Mouse (Mus musculus) hindbrain, postnatal 0 days (tissue): ENCODE measurements around the gene Gm11099. TPM values are rescaled to one million over a fixed set of nuclear protein-coding genes. Genes with fewer than 3 reads are reported as not detected.
A peak's percentile ranks its signal among the peaks of the same experiment; 100 is the strongest.

Experiments
- ATAC-seq: fragments of 200-750 bp; cut with Nextera tagmentation; 2 replicates; pipeline ENCODE4 v1.8.0; 2017; ENCODE audit warnings: mild to moderate bottlenecking, moderate TSS enrichment, moderate library complexity
- DNase-seq: peaks from one replicate; pipeline ENCODE4 v3.0.0-alpha.2; 2015; ENCODE audit warnings: low spot score
- H3K27ac ChIP-seq: fragments of 300-500 bp; sonication (generic); 2 replicates; pipeline ENCODE4 v1.5.1; 2014; ENCODE audit warnings: mild to moderate bottlenecking
- H3K27me3 ChIP-seq: fragments of 300-500 bp; sonication (generic); 2 replicates; pipeline ENCODE4 v1.6.1; 2014; ENCODE audit warnings: low read length, mixed read lengths; ENCODE audit not compliant: insufficient read depth
- H3K36me3 ChIP-seq: fragments of 300-500 bp; sonication (generic); 2 replicates; pipeline ENCODE4 v1.6.1; 2014; ENCODE audit warnings: low read length, mixed read lengths; ENCODE audit not compliant: insufficient read depth
- H3K4me1 ChIP-seq: fragments of 300-500 bp; sonication (generic); 2 replicates; pipeline ENCODE4 v1.6.1; 2014; ENCODE audit warnings: antibody characterized with exemption, low read length, mixed read lengths; ENCODE audit not compliant: insufficient read depth
- H3K4me2 ChIP-seq: fragments of 300-500 bp; sonication (generic); 2 replicates; pipeline ENCODE4 v1.6.1; 2014; ENCODE audit warnings: low read depth, mild to moderate bottlenecking, low read length, moderate library complexity, mixed read lengths
- H3K4me3 ChIP-seq: fragments of 300-500 bp; sonication (generic); 2 replicates; pipeline ENCODE4 v1.5.1; 2014; ENCODE audit warnings: low read length
- H3K9ac ChIP-seq: fragments of 300-500 bp; sonication (generic); replicated peaks from 2 replicates; pipeline ENCODE4 v1.6.1; 2014; ENCODE audit warnings: mild to moderate bottlenecking, low read length, moderate library complexity, mixed read lengths
- H3K9me3 ChIP-seq: fragments of 300-500 bp; sonication (generic); 2 replicates; pipeline ENCODE4 v1.6.1; 2016; ENCODE audit warnings: low read length, mixed read lengths
- CTCF ChIP-seq: IDR thresholded peaks from 2 replicates; pipeline ENCODE4 v1.5.1; 2016; ENCODE audit warnings: antibody characterized with exemption, control low read depth, low read depth
- WGBS: fragments of 180-500 bp; shearing (Covaris S2); extraction: QIAGEN DNeasy Blood & Tissue Kit; methylation state at CpG from one replicate; pipeline ENCODE4 v1.1.7; 2014; 5-methylcytosine and 5-hydroxymethylcytosine counted together
- polyA plus RNA-seq: library from polyadenylated mRNA; unstranded; fragments of >200 nt; fragmentation: Nextera tagmentation; extraction: Ambion mirVana; gene quantifications from 2 replicates; pipeline ENCODE4 v1.2.1, GENCODE M21; 2015
- total RNA-seq: library from RNA; depleted of rRNA; stranded (reverse); fragments of >200 nt; gene quantifications from 2 replicates; pipeline ENCODE4 v1.2.3, GENCODE M21; 2014

The Gm11099 gene
- total and polyA plus RNA-seq, 2 experiments from 2014 or later = not detected

GRCm38 (mm10) chr2:58842443-58842842, 16.8 kb upstream of the Gm11099 start:
- WGBS = 90% methylated on average over 4 of the region's 4 CpGs
- H3K27me3 ChIP-seq = no peaks in the 10 kb centered on the region
- TF ChIP-seq CTCF = no peak
- no peaks in the 10 kb centered on the region for H3K4me1 ChIP-seq
- H3K4me3 ChIP-seq = no peak overlapping the region
- H3K9ac ChIP-seq = no peak overlapping the region
- DNase-seq (no peak), ATAC-seq (no peak)
- no peak overlapping the region for H3K4me2 ChIP-seq
- H3K9me3 ChIP-seq = 0 out of 2 replicates have a peak, but pooled peaks cover 2% of the 10 kb centered on the region
- H3K36me3 ChIP-seq = no peaks in the 10 kb centered on the region
- H3K27ac ChIP-seq = no peak overlapping the region

- 40% methylated on average over 10 of the region's 10 CpGs for WGBS
- H3K36me3 ChIP-seq = no peaks in the 10 kb centered on the region
- no peak overlapping the region for H3K9ac ChIP-seq
- H3K4me1 ChIP-seq = no peaks in the 10 kb centered on the region
- H3K27me3 ChIP-seq = no peaks in the 10 kb centered on the region
- H3K27ac ChIP-seq = no peak overlapping the region
- no peak overlapping the region for H3K4me3 ChIP-seq
- DNase-seq (no peak), ATAC-seq (no peak)
- TF ChIP-seq CTCF = no peak
- H3K4me2 ChIP-seq = no peak overlapping the region
- H3K9me3 ChIP-seq = 0 out of 2 replicates have a peak, but pooled peaks cover 2% of the 10 kb centered on the region
These were observed 14.7 kb upstream of the Gm11099 start for GRCm38 (mm10) chr2:58844499-58844898.

- ATAC-seq (no peak), DNase-seq (no peak)
- no peak overlapping the region for H3K27ac ChIP-seq
- H3K4me1 ChIP-seq = no peaks in the 10 kb centered on the region
- H3K36me3 ChIP-seq = no peaks in the 10 kb centered on the region
- no peak for TF ChIP-seq CTCF
- no peak overlapping the region for H3K4me2 ChIP-seq
- H3K27me3 ChIP-seq = no peaks in the 10 kb centered on the region
- WGBS = 34% methylated on average over 3 of the region's 3 CpGs
- H3K4me3 ChIP-seq = no peak overlapping the region
- H3K9ac ChIP-seq = no peak overlapping the region
- no peaks in the 10 kb centered on the region for H3K9me3 ChIP-seq
These were observed 20.6 kb downstream of the Gm11099 start for GRCm38 (mm10) chr2:58879876-58880275.

- Histone ChIP-seq H3K27me3 (no peaks in the 10 kb centered on the region), H3K9ac (no peak overlapping the region), H3K4me2 (no peak overlapping the region), H3K4me3 (no peak overlapping the region), H3K36me3 (no peaks in the 10 kb centered on the region), H3K4me1 (no peaks in the 10 kb centered on the region), H3K27ac (no peak overlapping the region), H3K9me3 (no peaks in the 10 kb centered on the region)
- no peak for DNase-seq
- TF ChIP-seq CTCF = no peak
- 71% methylated on average over 4 of the region's 4 CpGs for WGBS
- no peak for ATAC-seq
These were observed 45.8 kb downstream of the Gm11099 start for GRCm38 (mm10) chr2:58905057-58905456.

- H3K27me3 ChIP-seq = no peaks in the 10 kb centered on the region
- no peak overlapping the region for H3K4me3 ChIP-seq
- no peaks in the 10 kb centered on the region for H3K36me3 ChIP-seq
- DNase-seq (no peak), ATAC-seq (peak; percentile 45; the same call in 1 of the 2 replicates)
- WGBS = 21% methylated on average over 14 of the region's 14 CpGs
- no peak overlapping the region for H3K27ac ChIP-seq
- no peak overlapping the region for H3K9ac ChIP-seq
- H3K4me1 ChIP-seq = no peaks in the 10 kb centered on the region
- no peaks in the 10 kb centered on the region for H3K9me3 ChIP-seq
- peak overlapping the region; percentile 30; the same call in 1 of the 2 replicates for H3K4me2 ChIP-seq
- no peak for TF ChIP-seq CTCF
These were observed 47.7 kb downstream of the Gm11099 start for GRCm38 (mm10) chr2:58906814-58907516.

GRCm38 (mm10) chr2:58912339-58912738, 53.1 kb downstream of the Gm11099 start:
- ATAC-seq (no peak), DNase-seq (no peak)
- Histone ChIP-seq H3K9ac (no peak overlapping the region), H3K4me3 (no peak overlapping the region), H3K4me2 (no peak overlapping the region), H3K4me1 (no peaks in the 10 kb centered on the region), H3K36me3 (no peaks in the 10 kb centered on the region), H3K9me3 (no peaks in the 10 kb centered on the region), H3K27ac (no peak overlapping the region), H3K27me3 (no peaks in the 10 kb centered on the region)
- WGBS = 96% methylated on average over 9 of the region's 9 CpGs
- no peak for TF ChIP-seq CTCF

- ATAC-seq (no peak), DNase-seq (no peak)
- 51% methylated on average over 4 of the region's 4 CpGs for WGBS
- no peak overlapping the region for H3K27ac ChIP-seq
- H3K9me3 ChIP-seq = no peaks in the 10 kb centered on the region
- H3K4me1 ChIP-seq = no peaks in the 10 kb centered on the region
- no peak overlapping the region for H3K9ac ChIP-seq
- no peaks in the 10 kb centered on the region for H3K27me3 ChIP-seq
- H3K4me2 ChIP-seq = no peak overlapping the region
- H3K36me3 ChIP-seq = no peaks in the 10 kb centered on the region
- H3K4me3 ChIP-seq = no peak overlapping the region
- TF ChIP-seq CTCF = no peak
These were observed 59.1 kb downstream of the Gm11099 start for GRCm38 (mm10) chr2:58918351-58918750.
